Mouse (Mus musculus) forebrain, embryonic 16.5 days (tissue): ENCODE measurements around the gene Klk1b5. TPM values are rescaled to one million over a fixed set of nuclear protein-coding genes. Genes with fewer than 3 reads are reported as not detected.

Experiments
- ATAC-seq: fragments of 200-750 bp; cut with Nextera tagmentation; 2 replicates; pipeline ENCODE4 v1.8.0; 2017; ENCODE audit warnings: mild to moderate bottlenecking, moderate library complexity
- H3K27ac ChIP-seq: fragments of 300-500 bp; sonication (generic); 2 replicates; pipeline ENCODE4 v1.5.1; 2014; ENCODE audit warnings: low read length, control low read depth
- H3K27me3 ChIP-seq: fragments of 300-500 bp; sonication (generic); replicated peaks from 2 replicates; pipeline ENCODE4 v1.6.1; 2014; ENCODE audit warnings: low read length; ENCODE audit not compliant: control insufficient read depth, insufficient read depth
- H3K36me3 ChIP-seq: fragments of 300-500 bp; sonication (generic); 2 replicates; pipeline ENCODE4 v1.6.1; 2014; ENCODE audit not compliant: control insufficient read depth, insufficient read depth
- H3K4me1 ChIP-seq: fragments of 300-500 bp; sonication (generic); replicated peaks from 2 replicates; pipeline ENCODE4 v1.6.1; 2014; ENCODE audit warnings: low read length; ENCODE audit not compliant: control insufficient read depth, insufficient read depth
- H3K4me2 ChIP-seq: fragments of 300-500 bp; sonication (generic); 2 replicates; pipeline ENCODE4 v1.6.1; 2014; ENCODE audit warnings: mild to moderate bottlenecking, low read length, control low read depth
- H3K4me3 ChIP-seq: fragments of 300-500 bp; sonication (generic); replicated peaks from 2 replicates; pipeline ENCODE4 v1.5.1; 2014; ENCODE audit warnings: mild to moderate bottlenecking, low read length, control low read depth
- H3K9ac ChIP-seq: fragments of 300-500 bp; sonication (generic); replicated peaks from 2 replicates; pipeline ENCODE4 v1.6.1; 2014; ENCODE audit warnings: low read depth, low read length, control low read depth
- H3K9me3 ChIP-seq: fragments of 300-500 bp; sonication (generic); 2 replicates; pipeline ENCODE4 v1.6.1; 2016; ENCODE audit warnings: low read length; ENCODE audit not compliant: control insufficient read depth
- WGBS: fragments of 180-500 bp; shearing (Covaris S2); extraction: QIAGEN DNeasy Blood & Tissue Kit; methylation state at CpG from one replicate; pipeline ENCODE4 v1.1.7; 2014; 5-methylcytosine and 5-hydroxymethylcytosine counted together
- polyA plus RNA-seq: library from polyadenylated mRNA; unstranded; fragments of >200 nt; fragmentation: Nextera tagmentation; extraction: Ambion mirVana; gene quantifications from 2 replicates; pipeline ENCODE4 v1.2.1, GENCODE M21; 2015

Gene Klk1b5
- polyA plus RNA-seq, 1 experiment from 2014 or later: not detected

DNA sequence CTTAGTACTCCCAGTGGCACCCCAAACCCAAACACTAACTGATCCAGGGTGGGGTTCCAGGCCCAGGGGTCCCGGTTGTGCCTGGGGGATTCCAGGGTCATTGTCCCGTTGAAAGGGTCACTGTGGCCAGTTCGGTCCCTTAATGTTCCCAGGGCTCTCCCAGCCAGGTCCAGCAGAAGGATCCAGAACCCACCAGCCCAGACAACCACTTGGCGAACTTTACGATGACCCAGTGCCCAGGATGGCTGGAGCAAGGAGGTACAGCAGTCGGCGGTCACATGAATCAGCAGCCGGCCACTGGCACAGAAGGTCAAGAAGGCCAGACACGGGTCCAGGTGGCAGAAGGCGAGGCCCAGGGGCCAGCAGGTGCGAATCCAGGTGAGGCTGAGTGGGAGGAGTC, 52.4 kb downstream of the Klk1b5 start:
- 82% methylated on average over 11 of the region's 11 CpGs for WGBS

DNA sequence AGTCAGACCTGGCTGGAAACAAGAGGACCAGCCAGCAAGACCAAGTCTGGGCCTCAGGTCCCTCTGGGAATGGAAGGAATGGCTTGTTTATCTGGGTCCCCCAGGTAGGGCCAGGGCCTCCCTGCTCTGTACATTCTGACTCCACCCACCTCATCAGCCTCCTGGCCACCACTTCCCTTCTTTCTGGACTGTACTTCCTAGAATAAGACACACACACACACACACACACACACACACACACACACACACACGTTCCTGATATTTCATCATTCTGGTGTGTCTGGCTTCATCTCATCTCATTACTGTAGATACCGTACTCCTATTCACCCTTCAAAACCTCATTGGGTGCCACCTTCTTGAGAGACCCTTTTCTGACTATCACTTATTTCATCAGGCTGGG, 53.7 kb downstream of the Klk1b5 start:
- H3K4me1 ChIP-seq: no peaks in the 10 kb centered on the region
- H3K27me3 ChIP-seq: no peaks in the 10 kb centered on the region; the same call in 1 of the 2 replicates
- H3K9ac ChIP-seq: no peak overlapping the region
- 90% methylated on average over 2 of the region's 2 CpGs for WGBS
- H3K4me2 ChIP-seq: no peak overlapping the region
- no peaks in the 10 kb centered on the region for H3K9me3 ChIP-seq
- H3K4me3 ChIP-seq: no peak overlapping the region
- H3K36me3 ChIP-seq: no peaks in the 10 kb centered on the region
- ATAC-seq: no peak
- no peak overlapping the region for H3K27ac ChIP-seq

More for the DNA sequence above, 52.4 kb downstream of the Klk1b5 start:
- Histone ChIP-seq H3K4me1 (peaks cover 4% of the 10 kb centered on the region), H3K9ac (no peak overlapping the region), H3K27me3 (no peaks in the 10 kb centered on the region), H3K36me3 (no peaks in the 10 kb centered on the region), H3K27ac (no peak overlapping the region), H3K4me3 (no peak overlapping the region), H3K9me3 (no peaks in the 10 kb centered on the region), H3K4me2 (no peak overlapping the region)
- no peak for ATAC-seq

Other genes with a start within 250 kb of the Klk1b5 start
- not detected in 2 replicates for gene Klk1b1, start 249.2 kb upstream of the Klk1b5 start, polyA plus RNA-seq
- not detected in 2 replicates for gene Klk1b9, start 239.9 kb upstream of the Klk1b5 start, polyA plus RNA-seq
- not detected in 2 replicates for gene Klk1b11, start 220.1 kb upstream of the Klk1b5 start, polyA plus RNA-seq
- gene Klk1b26, start 203.8 kb upstream of the Klk1b5 start, polyA plus RNA-seq: not detected in 2 replicates
- gene Klk1b27, start 163.7 kb upstream of the Klk1b5 start, polyA plus RNA-seq: not detected in 2 replicates
- not detected in 2 replicates for gene Klk1b21, start 113.6 kb upstream of the Klk1b5 start, polyA plus RNA-seq
- gene Klk1b22, start 103.3 kb upstream of the Klk1b5 start, polyA plus RNA-seq: not detected in 2 replicates
- not detected in 2 replicates for gene Klk1b16, start 79.2 kb upstream of the Klk1b5 start, polyA plus RNA-seq
- not detected in 2 replicates for gene Klk1b24, start 27.7 kb upstream of the Klk1b5 start, polyA plus RNA-seq
- not detected in 2 replicates for gene Klk1b3, start 17.8 kb upstream of the Klk1b5 start, polyA plus RNA-seq
- not detected in 2 replicates for gene Klk1b4, start 8.5 kb upstream of the Klk1b5 start, polyA plus RNA-seq
- not detected in 2 replicates for gene Klk1, start 9.4 kb downstream of the Klk1b5 start, polyA plus RNA-seq
- not detected in 2 replicates for gene Gm36864, start 20.2 kb downstream of the Klk1b5 start, polyA plus RNA-seq
- gene 1700028J19Rik, start 30.8 kb downstream of the Klk1b5 start, polyA plus RNA-seq: 1.1 and 1.4 TPM in 2 replicates
- gene 2410002F23Rik, start 30.8 kb downstream of the Klk1b5 start, polyA plus RNA-seq: 240 and 264 TPM in 2 replicates
- not detected in 2 replicates for gene Acp4, start 41.4 kb downstream of the Klk1b5 start, polyA plus RNA-seq
- not detected in 2 replicates for gene Gm15517, start 45.5 kb downstream of the Klk1b5 start, polyA plus RNA-seq
- gene Clec11a, start 91.0 kb downstream of the Klk1b5 start, polyA plus RNA-seq: 3.5 and 4.4 TPM in 2 replicates
- gene Shank1, start 94.3 kb downstream of the Klk1b5 start, polyA plus RNA-seq: 20.4 and 26.5 TPM in 2 replicates
- 27.2 and 37.2 TPM in 2 replicates for gene Syt3, start 168.2 kb downstream of the Klk1b5 start, polyA plus RNA-seq
- 0.86 and 2.3 TPM in 2 replicates for gene 1700008O03Rik, start 169.9 kb downstream of the Klk1b5 start, polyA plus RNA-seq
- gene Lrrc4b, start 213.1 kb downstream of the Klk1b5 start, polyA plus RNA-seq: 10.6 and 12.6 TPM in 2 replicates
- gene Aspdh, start 249.4 kb downstream of the Klk1b5 start, polyA plus RNA-seq: 2.6 and 3.7 TPM in 2 replicates